Mouse (Mus musculus) liver, adult 2 months (tissue): ENCODE measurements around the gene Vmn2r116. TPM values are rescaled to one million over a fixed set of nuclear protein-coding genes. Genes with fewer than 3 reads are reported as not detected.
"Not testable (repeated sequence)": the region's sequence is repeated elsewhere in the genome, so short reads cannot be mapped to it uniquely, and the experiment has no call there.

ENCODE experiments used
- DNase-seq: peaks from one replicate; pipeline ENCODE4 v3.0.0-alpha.2; 2011; ENCODE audit warnings: low read depth, low spot score; ENCODE audit errors: extremely low read depth
- H3K27ac ChIP-seq: fragments of 200-500 bp; replicated peaks from 2 replicates; pipeline ENCODE4 v1.5.1; 2012; ENCODE audit warnings: low read depth, mild to moderate bottlenecking, control low read depth, inconsistent platforms, low read length; ENCODE audit not compliant: insufficient read depth
- H3K27me3 ChIP-seq: fragments of 200-500 bp; 2 replicates; pipeline ENCODE4 v1.6.1; 2012; ENCODE audit warnings: mild to moderate bottlenecking, moderate library complexity, low read length, inconsistent platforms; ENCODE audit not compliant: control insufficient read depth, insufficient read depth
- H3K36me3 ChIP-seq: fragments of 200-500 bp; 2 replicates; pipeline ENCODE4 v1.6.1; 2012; ENCODE audit warnings: low read length, inconsistent platforms; ENCODE audit not compliant: control insufficient read depth, insufficient read depth
- H3K4me1 ChIP-seq: fragments of 200-500 bp; 2 replicates; pipeline ENCODE4 v1.6.1; 2011; ENCODE audit warnings: low read length; ENCODE audit not compliant: control insufficient read depth, insufficient read depth
- H3K4me3 ChIP-seq: fragments of 200-500 bp; 2 replicates; pipeline ENCODE4 v1.5.1; 2011; ENCODE audit warnings: low read depth, mild to moderate bottlenecking, control low read depth, low read length, moderate library complexity; ENCODE audit not compliant: insufficient read depth
- H3K79me2 ChIP-seq: fragments of 200-500 bp; 2 replicates; pipeline ENCODE4 v1.6.1; 2012; ENCODE audit warnings: inconsistent platforms, mild to moderate bottlenecking, low read length, moderate library complexity; ENCODE audit not compliant: control insufficient read depth, insufficient read depth
- H3K9ac ChIP-seq: fragments of 200-500 bp; 2 replicates; pipeline ENCODE4 v1.6.1; 2012; ENCODE audit warnings: low read depth, mild to moderate bottlenecking, control low read depth, inconsistent platforms, low read length
- CTCF ChIP-seq: fragments of 200-500 bp; IDR thresholded peaks from 2 replicates; pipeline ENCODE4 v1.5.1; 2011; ENCODE audit warnings: low read depth, low read length, control low read depth
- POLR2A ChIP-seq: fragments of 200-500 bp; IDR thresholded peaks from 2 replicates; pipeline ENCODE4 v1.6.1; 2011; ENCODE audit warnings: low read length, control low read depth; ENCODE audit not compliant: insufficient read depth; ENCODE audit errors: extremely low read depth
- WGBS: fragments of 180-500 bp; shearing (Covaris S2); methylation state at CpG from one replicate; pipeline ENCODE4 v1.1.7; 2018; 5-methylcytosine and 5-hydroxymethylcytosine counted together
- polyA plus RNA-seq: library from polyadenylated mRNA; depleted of rRNA; stranded (reverse); fragments of >200 nt; gene quantifications from 2 replicates; pipeline ENCODE4 v1.2.3, GENCODE M21; 2012; rRNA removed
- total RNA-seq: library from RNA; depleted of rRNA; stranded (reverse); fragments of >200 nt; gene quantifications from 2 replicates; pipeline ENCODE4 v1.2.3, GENCODE M21; 2014; rRNA removed

Vmn2r116 gene
- total RNA-seq = not detected in 2 replicates
- polyA plus RNA-seq = not detected in 2 replicates

DNA sequence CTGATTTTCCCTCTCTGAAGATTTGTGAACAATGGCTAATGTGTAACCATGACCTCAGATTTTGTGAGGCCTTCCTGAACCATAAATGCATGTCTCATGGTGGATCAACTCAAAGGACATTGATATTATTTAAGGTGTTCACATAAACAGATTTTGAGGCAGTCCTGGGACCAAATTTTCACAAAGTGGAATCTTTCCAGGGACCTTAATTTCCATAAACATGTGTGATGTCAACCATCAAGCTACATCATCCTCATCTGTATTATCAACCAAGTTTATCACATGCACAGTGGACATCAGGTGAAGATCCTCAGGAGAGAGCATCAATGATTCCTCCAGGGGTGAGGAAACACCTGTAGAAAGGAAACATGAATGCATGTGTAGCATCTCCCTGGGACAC, at the start of gene Vmn2r116:
Vmn2r116 (plus strand) TSS at position 301 of the 400 bp plus-strand sequence.
- not testable (repeated sequence) for H3K4me3 ChIP-seq, H3K79me2 ChIP-seq, DNase-seq, H3K4me1 ChIP-seq, H3K27me3 ChIP-seq, H3K9ac ChIP-seq, H3K36me3 ChIP-seq, H3K27ac ChIP-seq

DNA sequence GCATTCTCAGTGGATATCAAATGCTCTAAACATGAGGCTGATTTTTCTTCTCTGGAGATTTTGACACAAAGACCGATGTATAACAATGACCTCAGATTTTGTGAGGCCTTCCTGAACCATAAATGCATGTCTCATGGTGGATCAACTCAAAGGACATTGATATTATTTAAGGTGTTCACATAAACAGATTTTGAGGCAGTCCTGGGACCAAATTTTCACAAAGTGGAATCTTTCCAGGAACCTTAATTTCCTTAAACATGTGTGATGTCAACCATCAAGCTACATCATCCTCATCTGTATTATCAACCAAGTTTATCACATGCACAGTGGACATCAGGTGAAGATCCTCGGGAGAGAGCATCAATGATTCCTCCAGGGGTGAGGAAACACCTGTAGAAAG, 41.0 kb upstream of the Vmn2r116 start, which contains the start of gene Vmn2r115:
Vmn2r115 (plus strand) TSS at position 301 of the 400 bp plus-strand sequence.
- not testable (repeated sequence) for H3K79me2 ChIP-seq, DNase-seq, H3K36me3 ChIP-seq, H3K27me3 ChIP-seq, H3K9ac ChIP-seq, H3K4me1 ChIP-seq, H3K4me3 ChIP-seq, H3K27ac ChIP-seq
- 33% methylated on average over 2 of the region's 2 CpGs for WGBS

DNA sequence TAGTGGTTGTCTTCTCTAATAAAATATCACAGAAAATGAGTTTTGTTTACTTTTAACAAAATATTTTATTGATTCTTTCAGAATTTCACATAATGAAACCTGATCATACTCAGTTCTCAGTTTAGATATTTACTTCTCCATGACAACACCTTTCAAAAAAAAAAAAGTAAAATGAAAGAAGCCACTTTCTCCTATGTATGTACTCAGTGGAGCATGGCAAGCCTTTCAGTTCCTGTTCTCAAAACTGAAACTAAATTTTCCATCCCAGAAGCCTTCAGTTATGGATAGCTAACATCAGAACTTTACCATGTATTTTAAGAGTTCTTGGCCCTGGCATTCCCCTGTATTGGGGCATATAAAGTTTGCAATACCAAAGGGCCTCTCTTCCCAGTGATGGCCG, 32.8 kb upstream of the Vmn2r116 start:
- Histone ChIP-seq H3K36me3 (no peaks in the 10 kb centered on the region), H3K27ac (no peak overlapping the region), H3K9ac (no peak overlapping the region), H3K4me3 (no peak overlapping the region), H3K27me3 (no peaks in the 10 kb centered on the region), H3K79me2 (no peaks in the 10 kb centered on the region), H3K4me1 (no peaks in the 10 kb centered on the region)
- no peak for DNase-seq
- TF ChIP-seq POLR2A = no peak
- no peak for TF ChIP-seq CTCF
- WGBS = 58% methylated on average over 1 of the region's 1 CpGs

DNA sequence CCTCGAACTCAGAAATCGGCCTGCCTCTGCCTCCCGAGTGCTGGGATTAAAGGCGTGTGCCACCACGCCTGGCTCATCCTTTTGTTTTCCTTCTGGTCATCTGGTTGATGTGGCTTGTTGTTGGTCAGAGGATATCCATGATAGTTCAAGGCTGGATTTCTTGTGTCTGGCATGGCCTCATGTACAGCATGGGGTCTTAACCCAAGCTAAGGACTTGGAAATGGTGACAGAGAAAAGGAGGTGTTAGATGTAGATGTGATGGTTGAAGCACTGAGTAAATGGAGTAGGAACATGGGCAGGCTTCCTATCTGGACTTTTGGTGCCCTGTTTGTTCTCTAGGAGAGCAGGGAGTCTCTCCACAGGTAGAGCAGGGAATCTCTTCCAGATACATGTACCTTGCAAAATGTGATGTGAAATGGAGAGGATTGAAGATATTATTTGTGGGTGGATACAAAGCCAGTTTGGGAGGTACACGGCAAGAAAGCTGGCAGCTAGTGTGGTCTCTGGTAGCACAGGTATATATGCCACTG, 48.8 kb downstream of the Vmn2r116 start:
- WGBS = 78% methylated on average over 6 of the region's 6 CpGs
- H3K4me1 ChIP-seq = no peaks in the 10 kb centered on the region
- TF ChIP-seq POLR2A (no peak), CTCF (no peak)
- no peak overlapping the region for H3K9ac ChIP-seq
- no peaks in the 10 kb centered on the region for H3K79me2 ChIP-seq
- H3K27me3 ChIP-seq = no peaks in the 10 kb centered on the region; the same call in 1 of the 2 replicates
- peak; percentile 2 for DNase-seq
- no peak overlapping the region for H3K4me3 ChIP-seq
- no peak overlapping the region for H3K27ac ChIP-seq
- no peaks in the 10 kb centered on the region for H3K36me3 ChIP-seq

Other genes with a start within 250 kb of the Vmn2r116 start
- 1.5 and 2.8 TPM in 2 replicates for gene Zfp40, start 191.4 kb upstream of the Vmn2r116 start, total RNA-seq
- 0.18 and 0.25 TPM in 2 replicates for gene Zfp40, start 191.4 kb upstream of the Vmn2r116 start, polyA plus RNA-seq
- gene Vmn2r114, start 72.1 kb upstream of the Vmn2r116 start, total RNA-seq = not detected in 2 replicates
- not detected in 2 replicates for gene Vmn2r114, start 72.1 kb upstream of the Vmn2r116 start, polyA plus RNA-seq
- gene Vmn2r115, start 40.9 kb upstream of the Vmn2r116 start, total RNA-seq = not detected in 2 replicates
- not detected in 2 replicates for gene Vmn2r115, start 40.9 kb upstream of the Vmn2r116 start, polyA plus RNA-seq
- gene Vmn2r117, start 95.1 kb downstream of the Vmn2r116 start, total RNA-seq = not detected in 2 replicates
- gene Vmn2r117, start 95.1 kb downstream of the Vmn2r116 start, polyA plus RNA-seq = not detected in 2 replicates
- gene Zfp213, start 179.6 kb downstream of the Vmn2r116 start, total RNA-seq = 4.5 and 4.8 TPM in 2 replicates
- 7.6 and 10.7 TPM in 2 replicates for gene Zfp213, start 179.6 kb downstream of the Vmn2r116 start, polyA plus RNA-seq
- 1.3 and 2.0 TPM in 2 replicates for gene Zfp13, start 214.9 kb downstream of the Vmn2r116 start, total RNA-seq
- 2.2 and 3.2 TPM in 2 replicates for gene Zfp13, start 214.9 kb downstream of the Vmn2r116 start, polyA plus RNA-seq
- not detected in 2 replicates for gene Zscan10, start 216.3 kb downstream of the Vmn2r116 start, total RNA-seq
- gene Zscan10, start 216.3 kb downstream of the Vmn2r116 start, polyA plus RNA-seq = not detected in 2 replicates